Comparison of ENCODE assay signal across 8 mouse cellular contexts in genomic region chr10:69744181-69744580, GRCm38 (mm10).
DNase-seq lines count a peak whose midpoint lies in the region; ATAC-seq lines count a peak whose summit lies in the region.

No protein-coding gene starts in this region.

- peak overlapping the region; percentile 62; the same call in 1 of the 2 replicates for H3K27ac ChIP-seq in neural tube, embryonic 11.5 days (ENCODE audit: low read depth, low read length)
- peak overlapping the region; percentile 89 for H3K27ac ChIP-seq in neural tube, embryonic 13.5 days (replicated peaks)
- no peak overlapping the region for H3K27ac ChIP-seq in heart, embryonic 10.5 days

- no peak overlapping the region for H3K4me3 ChIP-seq in neural tube, embryonic 11.5 days (ENCODE audit: low read depth, low read length)
- no peak overlapping the region for H3K4me3 ChIP-seq in neural tube, embryonic 13.5 days
- no peak overlapping the region for H3K4me3 ChIP-seq in heart, embryonic 10.5 days

- ATAC-seq in neural tube, embryonic 11.5 days (ENCODE audit: insufficient read depth, low FRiP score, low TSS enrichment): peak; percentile 35; the same call in 1 of the 2 replicates
- peak; percentile 51; the same call in 1 of the 2 replicates for ATAC-seq in neural tube, embryonic 13.5 days (ENCODE audit: low read depth)

- no peaks in the 10 kb centered on the region for H3K27me3 ChIP-seq in neural tube, embryonic 11.5 days (ENCODE audit: control insufficient read depth, insufficient read depth, low read length)
- H3K27me3 ChIP-seq in neural tube, embryonic 13.5 days: no peaks in the 10 kb centered on the region
- no peaks in the 10 kb centered on the region for H3K27me3 ChIP-seq in heart, embryonic 10.5 days (ENCODE audit: insufficient read depth, poor library complexity, severe bottlenecking)

- no peaks in the 10 kb centered on the region for H3K9me3 ChIP-seq in neural tube, embryonic 11.5 days (ENCODE audit: control insufficient read depth, low read length)
- H3K9me3 ChIP-seq in neural tube, embryonic 13.5 days: no peaks in the 10 kb centered on the region
- no peaks in the 10 kb centered on the region for H3K9me3 ChIP-seq in heart, embryonic 10.5 days

- 54% methylated on average over 8 of the region's 8 CpGs for WGBS in neural tube, embryonic 11.5 days
- 18% methylated on average over 8 of the region's 8 CpGs for WGBS in neural tube, embryonic 13.5 days
- 72% methylated on average over 8 of the region's 8 CpGs for WGBS in heart, embryonic 10.5 days

- DNase-seq in cerebellum, adult 9-10 months: peak; percentile 68
- no peak for DNase-seq in cerebellum, adult 11 months
- peak; percentile 32 for DNase-seq in neural tube, embryonic 11.5 days (ENCODE audit: low spot score)
- no peak for DNase-seq in neural tube, embryonic 10.5 days (ENCODE audit: extremely low spot score, low spot score)
- DNase-seq in layer of hippocampus, adult 11-12 months (ENCODE audit: low spot score): peak; percentile 73
- DNase-seq in gastrocnemius, postnatal 10 days: no peak
- no peak for DNase-seq in heart, embryonic 10.5 days (ENCODE audit: low spot score)

- H3K4me2 ChIP-seq in neural tube, embryonic 11.5 days (ENCODE audit: low read depth): no peak overlapping the region
- peak overlapping the region; percentile 24 for H3K4me2 ChIP-seq in neural tube, embryonic 13.5 days

- H3K4me1 ChIP-seq in neural tube, embryonic 11.5 days (ENCODE audit: control insufficient read depth, insufficient read depth, low read length): peaks cover 16% of the 10 kb centered on the region
- peaks cover 89% of the 10 kb centered on the region for H3K4me1 ChIP-seq in neural tube, embryonic 13.5 days (replicated peaks)
- peaks cover 25% of the 10 kb centered on the region; the same call in 1 of the 2 replicates for H3K4me1 ChIP-seq in heart, embryonic 10.5 days

- no peaks in the 10 kb centered on the region for H3K36me3 ChIP-seq in neural tube, embryonic 11.5 days (ENCODE audit: control insufficient read depth, insufficient read depth, low read length)
- no peaks in the 10 kb centered on the region for H3K36me3 ChIP-seq in neural tube, embryonic 13.5 days
- no peaks in the 10 kb centered on the region for H3K36me3 ChIP-seq in heart, embryonic 10.5 days

- no peak overlapping the region for H3K9ac ChIP-seq in neural tube, embryonic 11.5 days (ENCODE audit: low read length)
- peak overlapping the region; percentile 32; the same call in 1 of the 2 replicates for H3K9ac ChIP-seq in neural tube, embryonic 13.5 days

Comparison
In these comparisons a context has a peak if more than half of its experiments do, and no peak if none do; other contexts are left out.
1. DNase-seq: peak in cerebellum, adult 9-10 months (single experiment), neural tube, embryonic 11.5 days (single experiment) and layer of hippocampus, adult 11-12 months (single experiment); none in cerebellum, adult 11 months (single experiment), neural tube, embryonic 10.5 days (single experiment), gastrocnemius, postnatal 10 days (single experiment) and heart, embryonic 10.5 days (single experiment).